ENCODE assay signal across 28 mouse cellular contexts in the genomic region with DNA sequence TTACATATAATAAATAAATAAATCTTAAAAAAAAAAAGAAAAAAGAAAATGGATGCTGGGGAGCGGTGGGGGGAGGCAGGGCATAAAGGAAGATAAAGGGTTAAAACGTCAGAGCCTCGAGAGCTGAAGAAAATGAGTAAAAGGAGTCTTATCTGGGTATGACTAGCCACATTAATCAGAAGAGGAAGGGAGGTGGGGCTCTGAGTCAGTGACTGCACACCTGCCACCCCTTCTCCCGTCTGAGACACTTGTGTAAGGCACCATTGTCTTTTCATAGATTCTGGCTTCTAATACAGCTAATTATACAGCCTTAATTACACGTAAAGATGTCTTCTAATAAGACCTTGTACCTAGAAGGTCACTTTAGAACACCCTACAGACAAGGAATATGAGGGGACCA. TPM values are rescaled to one million over a fixed set of nuclear protein-coding genes. Genes with fewer than 3 reads are reported as not detected.
A peak's percentile ranks its signal among the peaks of the same experiment; 100 is the strongest.
DNase-seq lines count a peak whose midpoint lies in the region; ATAC-seq lines count a peak whose summit lies in the region.
"Had no signal": no experiment of that assay in that cellular context is flagged by ENCODE, and none has a peak within 500 bp of the region (broad histone marks: within the 10 kb centered on the region; RNA-seq: fewer than 3 reads in every experiment).

No protein-coding gene starts in this region.

- no peak overlapping the region for H3K9ac ChIP-seq in heart, embryonic 16.5 days (ENCODE audit: low read length)
- H3K9ac ChIP-seq: embryonic facial prominence, embryonic 15.5 days; forebrain, embryonic 15.5 days; liver, postnatal 0 days; midbrain, embryonic 12.5 days; neural tube, embryonic 12.5 days had no signal

- WGBS in heart, embryonic 16.5 days = 52% methylated on average over 5 of the region's 5 CpGs

- peak; percentile 46; the same call in 1 of the 2 replicates for ATAC-seq in heart, embryonic 16.5 days (replicated peaks; ENCODE audit: extremely low read depth, insufficient read depth, low FRiP score)
- ATAC-seq in inflammation-experienced regulatory T-cells, adult 6 months = peak; percentile 76
- peak; percentile 79 for ATAC-seq in megakaryocyte-erythroid progenitor cell, adult 5-6 weeks (replicated peaks; ENCODE audit: low FRiP score, low TSS enrichment, poor library complexity, severe bottlenecking)
- ATAC-seq: forebrain, embryonic 15.5 days; hindbrain, embryonic 16.5 days; liver, postnatal 0 days; lung, postnatal 0 days; Patski had no signal

- no peaks in the 10 kb centered on the region for H3K36me3 ChIP-seq in heart, embryonic 16.5 days (ENCODE audit: control insufficient read depth, insufficient read depth)
- H3K36me3 ChIP-seq: embryonic facial prominence, embryonic 15.5 days; forebrain, embryonic 15.5 days; G1E; heart, embryonic 10.5 days; hindbrain, embryonic 10.5 days; midbrain, embryonic 12.5 days; neural tube, embryonic 12.5 days had no signal

- H3K9me3 ChIP-seq in heart, embryonic 16.5 days (replicated peaks; ENCODE audit: control insufficient read depth, low read length) = no peaks in the 10 kb centered on the region
- H3K9me3 ChIP-seq: embryonic facial prominence, embryonic 15.5 days; forebrain, embryonic 15.5 days; G1E; heart, embryonic 10.5 days; hindbrain, embryonic 10.5 days; midbrain, embryonic 12.5 days; neural tube, embryonic 12.5 days had no signal

- no peaks in the 10 kb centered on the region for H3K4me1 ChIP-seq in heart, embryonic 16.5 days (ENCODE audit: control insufficient read depth, insufficient read depth, low read length)
- H3K4me1 ChIP-seq: embryonic facial prominence, embryonic 15.5 days; forebrain, embryonic 15.5 days; heart, embryonic 10.5 days; hindbrain, embryonic 10.5 days; midbrain, embryonic 12.5 days; neural tube, embryonic 12.5 days had no signal

- H3K27me3 ChIP-seq in heart, embryonic 16.5 days (ENCODE audit: control insufficient read depth, insufficient read depth, low read length) = no peaks in the 10 kb centered on the region
- H3K27me3 ChIP-seq: CH12.LX; embryonic facial prominence, embryonic 15.5 days; forebrain, embryonic 15.5 days; midbrain, embryonic 12.5 days; neural tube, embryonic 12.5 days had no signal

- no peak overlapping the region for H3K4me3 ChIP-seq in heart, embryonic 16.5 days (ENCODE audit: low read length)
- H3K4me3 ChIP-seq: embryonic facial prominence, embryonic 15.5 days; forebrain, embryonic 15.5 days; heart, embryonic 10.5 days; hindbrain, embryonic 10.5 days; midbrain, embryonic 12.5 days; neural tube, embryonic 12.5 days had no signal

- H3K4me2 ChIP-seq in heart, embryonic 16.5 days (ENCODE audit: low read depth, low read length) = no peak overlapping the region
- H3K4me2 ChIP-seq: embryonic facial prominence, embryonic 15.5 days; forebrain, embryonic 15.5 days; liver, embryonic 11.5 days; midbrain, embryonic 12.5 days; neural tube, embryonic 12.5 days had no signal

- H3K27ac ChIP-seq in heart, embryonic 16.5 days (ENCODE audit: low read length) = no peak overlapping the region
- H3K27ac ChIP-seq: embryonic facial prominence, embryonic 15.5 days; forebrain, embryonic 15.5 days; heart, embryonic 10.5 days; hindbrain, embryonic 10.5 days; macrophage; midbrain, embryonic 12.5 days; neural tube, embryonic 12.5 days had no signal

- intact Hi-C loops in heart, postnatal 36 days (cut with DNase I) = no loop called here

- no peak for DNase-seq in heart, postnatal 36 days
- no peak for DNase-seq in T-cell, adult 2 months (ENCODE audit: low spot score)
- DNase-seq in kidney, adult 8-10 months = no peak
- DNase-seq in layer of hippocampus, postnatal 25 days (ENCODE audit: extremely low spot score in 1 of 2, low spot score in 1 of 2) = no peak
- DNase-seq: adrenal gland, postnatal 10 days; cerebellum, adult 9-11 months; gastrocnemius, postnatal 10 days; kidney, adult 2 months; kidney, postnatal 10 days; liver, postnatal 0 days; right cerebral cortex, postnatal 14 days; thymus, postnatal 36 days had no signal

RNA-seq across cellular contexts. Expression of gene Creb3l2, which starts 13.6 kb away (rescaled TPM):
- polyA plus RNA-seq in heart, embryonic 16.5 days (2015; fragmentation: Nextera tagmentation; extraction: Ambion mirVana) = 28.0 and 28.2 TPM in 2 replicates
- 10 to 100 TPM; 21.5 to 22.6 TPM for total RNA-seq in heart, postnatal 36 days (2021)
- polyA plus RNA-seq in inflammation-experienced regulatory T-cells, adult 6 months (2017; shearing (Covaris generic)) = 1 to 10 TPM; 2.3 to 3.6 (median 2.6) TPM
- 15.3 and 18.3 TPM in 2 replicates for total RNA-seq in megakaryocyte-erythroid progenitor cell, adult 5-6 weeks (2014; fragmentation: Nextera tagmentation)
- total RNA-seq in megakaryocyte-erythroid progenitor cell, adult 5-6 weeks (2017) = 3.4 and 7.3 TPM in 2 replicates
- 10 to 100 TPM in 1 of 2 experiments, 1 to 10 TPM in 1; 8.8 to 10.3 TPM for total RNA-seq in layer of hippocampus, postnatal 25 days (2021)
- polyA plus RNA-seq: G1E had no signal
